Mouse (Mus musculus) hindbrain, embryonic 13.5 days (tissue): ENCODE results near the gene Lhfpl2. TPM values are rescaled to one million over a fixed set of nuclear protein-coding genes. Genes with fewer than 3 reads are reported as not detected.

Experiments used
- ATAC-seq: fragments of 200-750 bp; cut with Nextera tagmentation; 2 replicates; pipeline ENCODE4 v1.8.0; 2017; ENCODE audit warnings: moderate TSS enrichment; ENCODE audit not compliant: low FRiP score
- H3K27ac ChIP-seq: fragments of 300-500 bp; sonication (generic); 2 replicates; pipeline ENCODE4 v1.5.1; 2015; ENCODE audit warnings: inconsistent platforms, mild to moderate bottlenecking, moderate library complexity
- H3K27me3 ChIP-seq: fragments of 300-500 bp; sonication (generic); 2 replicates; pipeline ENCODE4 v1.6.1; 2015; ENCODE audit warnings: mild to moderate bottlenecking, inconsistent platforms
- H3K36me3 ChIP-seq: fragments of 300-500 bp; sonication (generic); 2 replicates; pipeline ENCODE4 v1.6.1; 2015; ENCODE audit warnings: mild to moderate bottlenecking, inconsistent platforms
- H3K4me1 ChIP-seq: fragments of 300-500 bp; sonication (generic); replicated peaks from 2 replicates; pipeline ENCODE4 v1.6.1; 2015; ENCODE audit warnings: inconsistent platforms
- H3K4me2 ChIP-seq: fragments of 300-500 bp; sonication (generic); 2 replicates; pipeline ENCODE4 v1.6.1; 2015; ENCODE audit warnings: inconsistent platforms, mild to moderate bottlenecking, moderate library complexity
- H3K4me3 ChIP-seq: fragments of 300-500 bp; sonication (generic); 2 replicates; pipeline ENCODE4 v1.5.1; 2015; ENCODE audit warnings: mild to moderate bottlenecking, inconsistent platforms
- H3K9ac ChIP-seq: fragments of 300-500 bp; sonication (generic); 2 replicates; pipeline ENCODE4 v1.6.1; 2015; ENCODE audit warnings: mild to moderate bottlenecking, inconsistent platforms
- H3K9me3 ChIP-seq: fragments of 300-500 bp; sonication (generic); 2 replicates; pipeline ENCODE4 v1.6.1; 2016; ENCODE audit warnings: inconsistent platforms
- WGBS: fragments of 180-500 bp; shearing (Covaris S2); methylation state at CpG from one replicate; pipeline ENCODE4 v1.1.7; 2015; 5-methylcytosine and 5-hydroxymethylcytosine counted together
- polyA plus RNA-seq: library from polyadenylated mRNA; unstranded; fragments of >200 nt; fragmentation: Nextera tagmentation; extraction: Ambion mirVana; gene quantifications from 2 replicates; pipeline ENCODE4 v1.2.1, GENCODE M21; 2015

The Lhfpl2 gene
- polyA plus RNA-seq, 1 experiment from 2014 or later = 18.4 TPM

- Histone ChIP-seq H3K4me2 (peak overlapping the region; percentile 99), H3K27ac (no peak overlapping the region), H3K9ac (no peak overlapping the region), H3K27me3 (peaks cover 80% of the 10 kb centered on the region), H3K4me3 (peak overlapping the region; percentile 74), H3K36me3 (no peaks in the 10 kb centered on the region), H3K9me3 (no peaks in the 10 kb centered on the region), H3K4me1 (peaks cover 32% of the 10 kb centered on the region)
- ATAC-seq = no peak
- 39% methylated on average over 6 of the region's 6 CpGs for WGBS
These were observed 1.1 kb downstream of the Lhfpl2 start for GRCm38 (mm10) chr13:94058642-94059222.

GRCm38 (mm10) chr13:94059373-94059772 is 1.8 kb downstream of the Lhfpl2 start:
- no peak overlapping the region for H3K9ac ChIP-seq
- H3K4me1 ChIP-seq = peaks cover 32% of the 10 kb centered on the region
- H3K4me2 ChIP-seq = peak overlapping the region; percentile 99
- no peaks in the 10 kb centered on the region for H3K9me3 ChIP-seq
- H3K36me3 ChIP-seq = no peaks in the 10 kb centered on the region
- no peak for ATAC-seq
- 87% methylated on average over 4 of the region's 4 CpGs for WGBS
- H3K27ac ChIP-seq = no peak overlapping the region
- H3K27me3 ChIP-seq = peaks cover 85% of the 10 kb centered on the region
- H3K4me3 ChIP-seq = no peak overlapping the region

GRCm38 (mm10) chr13:94059778-94060177 is 2.2 kb downstream of the Lhfpl2 start:
- H3K4me2 ChIP-seq = no peak overlapping the region
- no peak overlapping the region for H3K9ac ChIP-seq
- ATAC-seq = no peak
- no peak overlapping the region for H3K27ac ChIP-seq
- H3K4me1 ChIP-seq = peaks cover 36% of the 10 kb centered on the region
- H3K9me3 ChIP-seq = no peaks in the 10 kb centered on the region
- 86% methylated on average over 6 of the region's 6 CpGs for WGBS
- H3K36me3 ChIP-seq = no peaks in the 10 kb centered on the region
- H3K4me3 ChIP-seq = no peak overlapping the region
- H3K27me3 ChIP-seq = peaks cover 87% of the 10 kb centered on the region

GRCm38 (mm10) chr13:94060461-94060860 is 2.9 kb downstream of the Lhfpl2 start:
- ATAC-seq = no peak
- Histone ChIP-seq H3K4me2 (no peak overlapping the region), H3K36me3 (no peaks in the 10 kb centered on the region), H3K27ac (no peak overlapping the region), H3K9me3 (no peaks in the 10 kb centered on the region), H3K27me3 (peaks cover 87% of the 10 kb centered on the region), H3K4me3 (no peak overlapping the region), H3K9ac (no peak overlapping the region), H3K4me1 (peaks cover 36% of the 10 kb centered on the region)
- WGBS = 88% methylated on average over 3 of the region's 3 CpGs

GRCm38 (mm10) chr13:94061256-94061877 is 3.8 kb downstream of the Lhfpl2 start:
- no peak for ATAC-seq
- Histone ChIP-seq H3K9me3 (no peaks in the 10 kb centered on the region), H3K36me3 (no peaks in the 10 kb centered on the region), H3K27me3 (peaks cover 90% of the 10 kb centered on the region), H3K4me2 (no peak overlapping the region), H3K4me1 (peaks cover 42% of the 10 kb centered on the region), H3K27ac (no peak overlapping the region), H3K4me3 (no peak overlapping the region), H3K9ac (no peak overlapping the region)
- 57% methylated on average over 9 of the region's 9 CpGs for WGBS

GRCm38 (mm10) chr13:94062349-94063111 is 4.9 kb downstream of the Lhfpl2 start:
- no peaks in the 10 kb centered on the region for H3K36me3 ChIP-seq
- WGBS = 18% methylated on average over 21 of the region's 21 CpGs
- no peak overlapping the region for H3K4me3 ChIP-seq
- H3K4me1 ChIP-seq = peaks cover 40% of the 10 kb centered on the region
- peaks cover 90% of the 10 kb centered on the region for H3K27me3 ChIP-seq
- H3K27ac ChIP-seq = no peak overlapping the region
- H3K9me3 ChIP-seq = no peaks in the 10 kb centered on the region
- no peak overlapping the region for H3K9ac ChIP-seq
- no peak for ATAC-seq
- H3K4me2 ChIP-seq = peak overlapping the region; percentile 13

GRCm38 (mm10) chr13:94063156-94063555 is 5.6 kb downstream of the Lhfpl2 start:
- Histone ChIP-seq H3K27ac (no peak overlapping the region), H3K4me1 (peaks cover 35% of the 10 kb centered on the region), H3K27me3 (peaks cover 91% of the 10 kb centered on the region), H3K4me3 (no peak overlapping the region), H3K9me3 (no peaks in the 10 kb centered on the region), H3K4me2 (peak overlapping the region; percentile 13; the same call in 1 of the 2 replicates), H3K9ac (no peak overlapping the region), H3K36me3 (no peaks in the 10 kb centered on the region)
- whole genome bisulfite sequencing = 44% methylated on average over 8 of the region's 8 CpGs
- no peak for ATAC-seq

- peaks cover 87% of the 10 kb centered on the region for H3K27me3 ChIP-seq
- no peak for ATAC-seq
- 20% methylated on average over 7 of the region's 7 CpGs for WGBS
These were observed 7.0 kb downstream of the Lhfpl2 start for GRCm38 (mm10) chr13:94064571-94064970.

GRCm38 (mm10) chr13:94065276-94066050 is 7.9 kb downstream of the Lhfpl2 start:
- 27% methylated on average over 11 of the region's 11 CpGs for WGBS
- ATAC-seq = no peak
- Histone ChIP-seq H3K9ac (no peak overlapping the region), H3K4me3 (no peak overlapping the region), H3K27ac (peak overlapping the region; percentile 19), H3K27me3 (peaks cover 92% of the 10 kb centered on the region), H3K4me2 (no peak overlapping the region), H3K9me3 (no peaks in the 10 kb centered on the region), H3K4me1 (peaks cover 37% of the 10 kb centered on the region), H3K36me3 (no peaks in the 10 kb centered on the region)

More at GRCm38 (mm10) chr13:94064571-94064970, 7.0 kb downstream of the Lhfpl2 start:
- no peak overlapping the region for H3K9ac ChIP-seq
- no peak overlapping the region for H3K27ac ChIP-seq
- H3K4me1 ChIP-seq = peaks cover 33% of the 10 kb centered on the region
- H3K36me3 ChIP-seq = no peaks in the 10 kb centered on the region
- no peak overlapping the region for H3K4me2 ChIP-seq
- no peaks in the 10 kb centered on the region for H3K9me3 ChIP-seq
- no peak overlapping the region for H3K4me3 ChIP-seq

- Histone ChIP-seq H3K27ac (no peak overlapping the region), H3K27me3 (peaks cover 92% of the 10 kb centered on the region)
- WGBS = 86% methylated on average over 5 of the region's 5 CpGs
These were observed 9.2 kb downstream of the Lhfpl2 start for GRCm38 (mm10) chr13:94066626-94067275.

GRCm38 (mm10) chr13:94068308-94068707 is 10.7 kb downstream of the Lhfpl2 start:
- no peak overlapping the region for H3K4me2 ChIP-seq
- H3K9ac ChIP-seq = no peak overlapping the region
- no peaks in the 10 kb centered on the region for H3K9me3 ChIP-seq
- H3K27ac ChIP-seq = no peak overlapping the region
- H3K27me3 ChIP-seq = peaks cover 95% of the 10 kb centered on the region
- no peak overlapping the region for H3K4me3 ChIP-seq
- ATAC-seq = no peak
- peaks cover 27% of the 10 kb centered on the region for H3K4me1 ChIP-seq
- WGBS = 97% methylated on average over 1 of the region's 1 CpGs
- no peaks in the 10 kb centered on the region for H3K36me3 ChIP-seq

More at GRCm38 (mm10) chr13:94066626-94067275, 9.2 kb downstream of the Lhfpl2 start:
- peaks cover 37% of the 10 kb centered on the region for H3K4me1 ChIP-seq
- H3K9ac ChIP-seq = no peak overlapping the region
- no peak for ATAC-seq
- no peak overlapping the region for H3K4me3 ChIP-seq
- no peaks in the 10 kb centered on the region for H3K36me3 ChIP-seq
- no peak overlapping the region for H3K4me2 ChIP-seq
- H3K9me3 ChIP-seq = no peaks in the 10 kb centered on the region
